13 mouse cellular contexts compared by ENCODE assay signal in the genomic region with DNA sequence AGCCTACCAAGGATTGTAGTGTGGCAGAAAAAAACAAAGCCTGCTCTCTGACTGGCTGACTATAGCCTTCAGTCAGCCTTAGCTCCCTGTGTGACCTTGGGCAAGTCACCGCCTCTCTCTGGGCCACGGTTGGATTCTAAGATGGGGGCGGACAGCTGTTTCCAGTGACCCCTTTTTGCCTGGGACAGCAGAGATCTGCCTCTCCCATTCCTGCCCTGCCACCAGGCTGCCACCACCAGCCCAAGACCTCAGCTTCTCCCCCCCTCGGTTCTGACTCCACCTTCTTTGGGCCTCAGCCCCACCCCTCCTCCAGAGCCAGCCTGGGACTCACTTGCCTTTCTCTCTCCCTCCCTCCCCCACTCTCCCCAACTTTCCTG. TPM values are rescaled to one million over a fixed set of nuclear protein-coding genes. Genes with fewer than 3 reads are reported as not detected.
A peak's percentile ranks its signal among the peaks of the same experiment; 100 is the strongest.
DNase-seq lines count a peak whose midpoint lies in the region; ATAC-seq lines count a peak whose summit lies in the region.
"Had no signal": no experiment of that assay in that cellular context is flagged by ENCODE, and none has a peak within 500 bp of the region (broad histone marks: within the 10 kb centered on the region; RNA-seq: fewer than 3 reads in every experiment).

No protein-coding gene starts in this region.

- H3K27me3 ChIP-seq in heart, embryonic 10.5 days (ENCODE audit: insufficient read depth, poor library complexity, severe bottlenecking) = peaks cover 39% of the 10 kb centered on the region
- H3K27me3 ChIP-seq in lung, embryonic 15.5 days = no peaks in the 10 kb centered on the region

- H3K4me1 ChIP-seq in heart, embryonic 10.5 days = peaks cover 74% of the 10 kb centered on the region
- peaks cover 36% of the 10 kb centered on the region for H3K4me1 ChIP-seq in lung, embryonic 15.5 days

- H3K9ac ChIP-seq in lung, embryonic 15.5 days = no peak overlapping the region
- H3K9ac ChIP-seq: liver, embryonic 14.5 days had no signal

- peak; percentile 0; the same call in 1 of the 2 replicates for ATAC-seq in lung, embryonic 15.5 days (ENCODE audit: borderline replicate concordance, extremely low read depth, low FRiP score, low TSS enrichment)
- ATAC-seq in megakaryocyte progenitor cell, adult 5-6 weeks (replicated peaks; ENCODE audit: poor library complexity) = 0 out of 2 replicates have a peak, but pooled peaks have one; percentile 5

- 46% methylated on average over 4 of the region's 4 CpGs for WGBS in heart, embryonic 10.5 days
- 32% methylated on average over 4 of the region's 4 CpGs for WGBS in lung, embryonic 15.5 days

- H3K4me3 ChIP-seq in heart, embryonic 10.5 days = peak overlapping the region; percentile 56; the same call in 1 of the 2 replicates
- H3K4me3 ChIP-seq in lung, embryonic 15.5 days = no peak overlapping the region
- H3K4me3 ChIP-seq: hindbrain, embryonic 13.5 days had no signal

- H3K9me3 ChIP-seq in heart, embryonic 10.5 days = no peaks in the 10 kb centered on the region
- no peaks in the 10 kb centered on the region for H3K9me3 ChIP-seq in lung, embryonic 15.5 days
- H3K9me3 ChIP-seq: hindbrain, embryonic 13.5 days had no signal

- H3K4me2 ChIP-seq in lung, embryonic 15.5 days = 0 out of 2 replicates have a peak overlapping the region, but pooled peaks have one; percentile 64

- no peak for DNase-seq in heart, embryonic 10.5 days (ENCODE audit: low spot score)
- no peak for DNase-seq in heart, adult 8-10 months (ENCODE audit: low spot score)
- no peak for DNase-seq in lung, postnatal 4 days
- peak; percentile 81 for DNase-seq in adrenal gland, postnatal 14 days
- no peak for DNase-seq in thymus, adult 18-20 months
- no peak for DNase-seq in kidney, postnatal 25 days

- H3K36me3 ChIP-seq in heart, embryonic 10.5 days = peaks cover 20% of the 10 kb centered on the region
- H3K36me3 ChIP-seq in lung, embryonic 15.5 days = peaks cover 4% of the 10 kb centered on the region; the same call in 1 of the 2 replicates

- peak overlapping the region; percentile 83; the same call in 1 of the 2 replicates for H3K27ac ChIP-seq in heart, embryonic 10.5 days
- peak overlapping the region; percentile 89 for H3K27ac ChIP-seq in lung, embryonic 15.5 days
- H3K27ac ChIP-seq: liver, embryonic 14.5 days had no signal

RNA-seq across cellular contexts. Expression of a gene that starts 9.6 kb away (rescaled TPM):
- 23.0 and 30.3 TPM in 2 replicates for polyA plus RNA-seq in heart, embryonic 10.5 days (2016; fragmentation: Nextera tagmentation; extraction: Ambion mirVana)
- 10 to 100 TPM; 17.9 to 26.9 (median 20.2) TPM for total RNA-seq in heart, adult 8-10 months (2022)
- 46.9 and 49.5 TPM in 2 replicates for polyA plus RNA-seq in lung, embryonic 15.5 days (2015; fragmentation: Nextera tagmentation; extraction: Ambion mirVana)
- 83.4 and 88.8 TPM in 2 replicates for total RNA-seq in adrenal gland, postnatal 14 days (2021)
- 7.6 and 8.0 TPM in 2 replicates for total RNA-seq in megakaryocyte progenitor cell, adult 5-6 weeks (2015)
- total RNA-seq in megakaryocyte progenitor cell, adult 5-6 weeks (2017) = 8.3 and 10.3 TPM in 2 replicates

RNA-seq across cellular contexts. Expression of a gene that starts 30.4 kb away (rescaled TPM):
- polyA plus RNA-seq in heart, embryonic 10.5 days (2016; fragmentation: Nextera tagmentation; extraction: Ambion mirVana) = 0.06 and 1.7 TPM in 2 replicates
- total RNA-seq in heart, adult 8-10 months (2022) = not detected
- 0.06 and 0.20 TPM in 2 replicates for polyA plus RNA-seq in lung, embryonic 15.5 days (2015; fragmentation: Nextera tagmentation; extraction: Ambion mirVana)
- total RNA-seq in adrenal gland, postnatal 14 days (2021) = 2.9 and 37.6 TPM in 2 replicates
- not detected in 2 replicates for total RNA-seq in megakaryocyte progenitor cell, adult 5-6 weeks (2015)
- total RNA-seq in megakaryocyte progenitor cell, adult 5-6 weeks (2017) = not detected in 2 replicates
- total RNA-seq: monocyte, adult 5-6 weeks had no signal

RNA-seq across cellular contexts. Expression of a gene that starts 31.8 kb away (rescaled TPM):
- 0.75 and 1.4 TPM in 2 replicates for polyA plus RNA-seq in heart, embryonic 10.5 days (2016; fragmentation: Nextera tagmentation; extraction: Ambion mirVana)
- 10 to 100 TPM; 42.1 to 52.4 (median 44.2) TPM for total RNA-seq in heart, adult 8-10 months (2022)
- 3.3 and 4.1 TPM in 2 replicates for polyA plus RNA-seq in lung, embryonic 15.5 days (2015; fragmentation: Nextera tagmentation; extraction: Ambion mirVana)
- 43.6 and 57.0 TPM in 2 replicates for total RNA-seq in adrenal gland, postnatal 14 days (2021)
- 3.4 and 5.9 TPM in 2 replicates for total RNA-seq in megakaryocyte progenitor cell, adult 5-6 weeks (2015)
- 22.7 and 37.3 TPM in 2 replicates for total RNA-seq in megakaryocyte progenitor cell, adult 5-6 weeks (2017)

RNA-seq across cellular contexts. Expression of a gene that starts 32.3 kb away (rescaled TPM):
- 9.5 and 25.6 TPM in 2 replicates for polyA plus RNA-seq in heart, embryonic 10.5 days (2016; fragmentation: Nextera tagmentation; extraction: Ambion mirVana)
- 10 to 100 TPM; 20.3 to 25.0 (median 21.6) TPM for total RNA-seq in heart, adult 8-10 months (2022)
- polyA plus RNA-seq in lung, embryonic 15.5 days (2015; fragmentation: Nextera tagmentation; extraction: Ambion mirVana) = 81.1 and 88.7 TPM in 2 replicates
- 167 and 212 TPM in 2 replicates for total RNA-seq in adrenal gland, postnatal 14 days (2021)
- 23.3 and 37.7 TPM in 2 replicates for total RNA-seq in megakaryocyte progenitor cell, adult 5-6 weeks (2015)
- total RNA-seq in megakaryocyte progenitor cell, adult 5-6 weeks (2017) = 9.8 and 16.2 TPM in 2 replicates

RNA-seq across cellular contexts. Expression of a gene that starts 42.3 kb away (rescaled TPM):
- not detected in 2 replicates for polyA plus RNA-seq in heart, embryonic 10.5 days (2016; fragmentation: Nextera tagmentation; extraction: Ambion mirVana)
- total RNA-seq in heart, adult 8-10 months (2022) = not detected
- polyA plus RNA-seq in lung, embryonic 15.5 days (2015; fragmentation: Nextera tagmentation; extraction: Ambion mirVana) = not detected in 2 replicates
- total RNA-seq in adrenal gland, postnatal 14 days (2021) = not detected in 2 replicates
- not detected in 2 replicates for total RNA-seq in megakaryocyte progenitor cell, adult 5-6 weeks (2015)
- total RNA-seq in megakaryocyte progenitor cell, adult 5-6 weeks (2017) = not detected in 2 replicates
- total RNA-seq: layer of hippocampus, adult 8-10 months; monocyte, adult 5-6 weeks had no signal
- polyA plus RNA-seq: forebrain, embryonic 16.5 days; hindbrain, embryonic 13.5 days had no signal
